Mouse (Mus musculus) right cerebral cortex, postnatal 36 days (tissue): ENCODE measurements around the gene Gm9736.
"Not testable (repeated sequence)": the region's sequence is repeated elsewhere in the genome, so short reads cannot be mapped to it uniquely, and the experiment has no call there.

ENCODE experiments used
- DNase-seq, 2 experiments: peaks; one replicate each; pipeline ENCODE4 v3.0.0; 2022; ENCODE audit warnings: low spot score in 2 of 2, mixed read lengths in 1 of 2

Gm9736 gene

DNA sequence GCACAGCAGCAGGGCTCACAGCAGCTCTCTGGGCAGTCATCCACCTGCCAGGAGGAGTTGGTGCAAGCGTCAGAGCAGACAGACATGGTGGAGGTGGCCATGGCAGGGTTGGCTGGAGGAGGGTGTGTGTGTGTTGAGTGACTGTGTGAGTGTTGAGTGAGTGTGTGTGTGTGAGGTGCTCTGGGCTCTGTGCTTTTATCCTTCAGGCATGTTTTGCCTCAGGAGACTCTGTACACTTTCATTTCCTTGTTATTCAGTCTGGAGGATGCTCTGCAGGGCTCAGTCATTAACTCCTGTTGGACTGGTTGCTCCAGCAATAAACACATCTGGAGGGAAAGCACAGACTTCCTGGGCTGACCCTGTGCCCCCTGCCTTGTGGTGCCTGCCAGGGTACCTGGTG lies at the start of gene Gm9736:
TSS of gene Gm9736 (minus strand) at position 101 of the 400 bp plus-strand sequence.
- not testable (repeated sequence) for DNase-seq

DNA sequence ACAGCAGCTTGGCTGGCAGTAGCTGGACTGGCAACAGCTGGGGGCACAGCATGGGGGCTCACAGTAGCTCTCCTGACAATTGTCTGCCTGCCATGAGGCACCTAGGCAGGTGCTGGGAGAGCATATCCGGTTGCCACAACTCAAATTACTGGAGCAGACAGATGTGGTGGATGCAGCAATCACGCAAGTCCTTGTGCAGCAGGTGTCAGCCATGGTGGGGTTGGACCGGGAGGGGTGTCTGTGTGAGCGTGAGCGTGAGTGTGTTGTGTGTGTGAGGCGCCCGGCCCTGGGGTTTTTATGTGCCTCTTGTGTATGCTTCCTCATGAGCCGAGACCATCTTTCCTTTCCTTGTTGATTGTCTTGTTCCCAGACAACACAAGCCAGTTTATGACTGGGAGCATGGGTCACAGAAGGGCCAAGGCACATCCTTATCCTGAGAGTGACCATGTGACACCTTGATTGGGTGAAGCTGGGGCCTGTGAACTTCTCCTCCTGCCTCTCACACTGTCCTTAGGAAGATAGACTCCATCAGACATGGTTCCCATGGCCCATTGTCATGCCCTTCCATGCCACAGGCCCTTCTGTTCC lies 47.9 kb upstream of the Gm9736 start, which contains the start of gene Gm19668:
TSS of gene Gm19668 (minus strand) at position 213 of the 588 bp plus-strand sequence.
- DNase-seq = no peak

DNA sequence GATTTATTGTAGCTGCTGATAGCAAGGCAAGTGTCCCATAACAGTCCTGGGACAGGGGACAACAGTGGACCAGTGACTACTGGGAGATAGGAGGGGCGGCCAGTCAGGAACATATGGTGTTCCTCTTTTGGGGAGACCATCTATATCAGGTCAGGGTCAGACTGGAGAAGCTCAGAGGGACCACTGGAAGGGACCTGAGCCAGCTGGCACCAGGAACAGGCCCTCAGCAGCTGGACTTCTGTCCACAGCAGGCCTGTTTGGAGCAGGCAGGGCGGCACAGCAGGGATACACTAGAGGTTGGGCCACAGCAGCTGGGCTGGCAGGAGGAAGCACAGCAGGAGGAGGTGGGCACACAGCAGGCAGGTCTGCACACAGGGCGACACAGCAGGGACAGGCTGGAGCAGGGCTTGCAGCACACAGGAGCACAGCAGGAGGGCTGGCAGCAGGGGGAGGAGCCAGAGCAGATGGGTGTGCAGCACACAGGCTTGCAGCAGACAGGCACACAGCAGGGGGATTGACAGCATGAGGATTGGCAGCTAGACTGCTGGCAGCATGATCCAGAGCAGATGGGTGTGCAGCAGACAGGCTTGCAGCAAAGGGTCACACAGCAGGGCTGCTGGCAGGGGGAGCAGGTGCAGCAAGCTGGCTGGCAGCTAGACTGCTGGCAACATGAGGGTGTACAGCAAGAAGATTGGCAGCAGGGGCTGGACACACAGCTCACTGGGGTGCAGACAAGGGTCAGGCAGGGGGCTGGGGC lies 47.2 kb upstream of the Gm9736 start:
- not testable (repeated sequence) for DNase-seq

DNA sequence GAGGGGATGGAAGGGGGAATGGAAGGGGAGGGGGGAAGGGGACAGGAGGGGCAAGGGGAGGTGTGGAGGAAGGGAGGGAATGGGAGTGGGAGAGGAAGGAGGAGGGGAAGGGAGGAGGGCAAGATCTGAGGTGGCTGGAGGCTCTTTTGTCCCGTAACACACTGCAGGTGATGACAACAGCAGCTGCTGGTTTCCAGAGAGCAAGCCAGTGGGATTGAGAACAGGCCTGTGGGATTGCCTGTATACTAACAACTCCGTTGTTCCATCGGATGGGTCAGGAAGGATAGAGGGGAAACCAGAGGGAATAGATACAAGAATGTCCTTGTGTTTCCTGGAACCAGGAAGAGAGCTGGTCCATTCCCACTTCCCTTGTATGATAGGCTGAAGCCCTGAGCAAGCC lies 46.5 kb upstream of the Gm9736 start:
- DNase-seq = no peak

DNA sequence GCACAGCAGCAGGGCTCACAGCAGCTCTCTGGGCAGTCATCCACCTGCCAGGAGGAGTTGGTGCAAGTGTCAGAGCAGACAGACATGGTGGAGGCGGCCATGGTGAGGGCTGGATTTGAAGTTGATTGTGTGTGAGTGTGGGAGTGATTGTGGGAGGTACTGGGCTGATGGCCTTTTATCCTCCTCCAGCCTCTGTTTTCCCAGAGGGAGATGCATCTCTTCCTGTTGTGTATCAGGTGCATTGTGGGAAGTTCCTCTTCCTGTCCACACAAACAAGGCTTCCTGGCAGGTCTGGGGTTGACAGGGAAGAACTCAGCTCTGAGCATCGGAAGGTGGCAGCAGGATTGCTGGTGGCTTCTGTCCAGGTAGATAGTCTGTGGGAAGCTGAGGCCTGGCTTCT lies 43.8 kb upstream of the Gm9736 start, which contains the start of gene Gm9639:
TSS of gene Gm9639 (minus strand) at position 101 of the 400 bp plus-strand sequence.
- DNase-seq = no peak

DNA sequence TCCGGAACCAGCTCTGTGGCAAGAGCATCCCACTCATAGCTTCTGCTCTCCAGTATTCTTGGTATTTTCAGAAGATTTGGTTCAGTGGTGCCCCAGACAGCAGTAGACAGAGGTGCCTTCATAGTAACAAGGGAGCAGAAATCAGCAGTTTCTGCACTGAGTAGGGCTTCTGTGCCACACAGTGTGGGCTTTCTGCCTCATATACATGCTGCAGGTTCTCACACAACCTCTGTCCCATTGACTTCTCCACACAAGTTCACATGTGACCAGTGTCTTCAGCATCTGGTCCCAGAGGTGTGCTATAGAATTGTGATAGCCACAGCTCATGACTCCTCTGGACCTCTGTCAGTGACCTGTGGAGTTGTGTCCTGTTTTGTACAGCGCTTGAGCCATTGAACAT lies 37.5 kb upstream of the Gm9736 start:
- no peak for DNase-seq

DNA sequence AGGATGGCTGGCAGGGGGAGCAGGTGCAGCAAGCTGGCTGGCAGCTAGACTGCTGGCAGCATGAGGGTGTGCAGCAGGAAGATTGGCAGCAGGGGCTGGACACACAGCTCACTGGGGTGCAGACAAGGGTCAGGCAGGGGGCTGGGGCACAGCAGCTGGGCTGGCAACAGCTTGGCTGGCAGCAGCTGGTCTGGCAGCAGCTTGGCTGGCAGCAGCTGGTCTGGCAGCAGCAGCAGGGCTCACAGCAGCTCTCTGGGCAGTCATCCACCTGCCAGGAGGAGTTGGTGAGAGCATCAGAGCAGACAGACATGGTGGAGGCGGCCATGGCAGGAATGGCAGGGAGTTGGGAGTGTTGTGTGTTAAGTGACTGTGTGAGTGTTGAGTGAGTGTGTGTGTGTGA lies 36.7 kb upstream of the Gm9736 start, which contains the start of gene Gm7137:
TSS of gene Gm7137 (minus strand) at position 325 of the 400 bp plus-strand sequence.
- DNase-seq = not testable (repeated sequence)

DNA sequence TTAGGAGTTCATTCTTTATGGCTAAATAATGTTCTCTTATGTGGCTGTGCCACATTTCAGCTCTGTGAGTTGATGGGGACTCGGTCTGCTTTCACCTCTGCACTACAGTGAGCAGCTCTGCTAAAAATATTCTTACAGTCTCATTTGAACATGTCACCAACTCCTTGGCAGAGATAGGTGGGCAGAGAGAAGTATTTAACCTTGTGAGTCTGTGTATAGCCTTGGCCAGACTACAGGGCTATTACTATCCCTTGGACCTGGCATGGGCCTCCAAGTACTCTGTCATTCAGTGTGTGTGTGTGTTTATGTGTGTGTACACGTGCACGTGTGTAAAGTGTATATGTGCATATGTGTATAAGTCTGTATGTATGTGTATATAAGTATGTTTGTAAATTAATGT lies 32.2 kb upstream of the Gm9736 start:
- DNase-seq = not testable (repeated sequence)

DNA sequence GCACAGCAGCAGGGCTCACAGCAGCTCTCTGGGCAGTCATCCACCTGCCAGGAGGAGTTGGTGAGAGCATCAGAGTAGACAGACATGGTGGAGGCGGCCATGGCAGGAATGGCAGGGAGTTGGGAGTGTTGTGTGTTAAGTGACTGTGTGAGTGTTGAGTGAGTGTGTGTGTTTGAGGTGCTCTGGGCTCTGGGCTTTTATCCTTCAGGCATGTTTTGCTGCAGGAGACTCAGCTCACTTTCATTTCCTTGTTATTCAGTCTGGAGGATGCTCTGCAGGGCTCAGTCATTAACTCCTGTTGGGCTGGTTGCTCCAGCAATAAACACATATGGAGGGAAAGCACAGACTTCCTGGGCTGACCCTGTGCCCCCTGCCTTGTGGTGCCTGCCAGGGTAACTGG lies 31.3 kb upstream of the Gm9736 start, which contains the start of gene Gm3250:
TSS of gene Gm3250 (minus strand) at position 101 of the 400 bp plus-strand sequence.
- not testable (repeated sequence) for DNase-seq

DNA sequence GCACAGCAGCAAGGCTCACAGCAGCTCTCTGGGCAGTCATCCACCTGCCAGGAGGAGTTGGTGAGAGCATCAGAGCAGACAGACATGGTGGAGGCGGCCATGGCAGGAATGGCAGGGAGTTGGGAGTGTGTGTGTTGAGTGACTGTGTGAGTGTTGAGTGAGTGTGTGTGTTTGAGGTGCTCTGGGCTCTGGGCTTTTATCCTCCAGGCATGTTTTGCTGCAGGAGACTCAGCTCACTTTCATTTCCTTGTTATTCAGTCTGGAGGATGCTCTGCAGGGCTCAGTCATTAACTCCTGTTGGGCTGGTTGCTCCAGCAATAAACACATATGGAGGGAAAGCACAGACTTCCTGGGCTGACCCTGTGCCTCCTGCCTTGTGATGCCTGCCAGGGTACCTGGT lies 25.7 kb upstream of the Gm9736 start, which contains the start of gene Gm7138:
TSS of gene Gm7138 (minus strand) at position 101 of the 400 bp plus-strand sequence.
- not testable (repeated sequence) for DNase-seq

DNA sequence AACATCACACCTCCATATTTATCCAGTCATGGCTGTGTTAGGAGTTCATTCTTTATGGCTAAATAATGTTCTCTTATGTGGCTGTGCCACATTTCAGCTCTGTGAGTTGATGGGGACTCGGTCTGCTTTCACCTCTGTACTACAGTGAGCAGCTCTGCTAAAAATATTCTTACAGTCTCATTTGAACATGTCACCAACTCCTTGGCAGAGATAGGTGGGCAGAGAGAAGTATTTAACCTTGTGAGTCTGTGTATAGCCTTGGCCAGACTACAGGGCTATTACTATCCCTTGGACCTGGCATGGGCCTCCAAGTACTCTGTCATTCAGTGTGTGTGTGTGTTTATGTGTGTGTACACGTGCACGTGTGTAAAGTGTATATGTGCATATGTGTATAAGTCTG lies 21.0 kb upstream of the Gm9736 start:
- not testable (repeated sequence) for DNase-seq

DNA sequence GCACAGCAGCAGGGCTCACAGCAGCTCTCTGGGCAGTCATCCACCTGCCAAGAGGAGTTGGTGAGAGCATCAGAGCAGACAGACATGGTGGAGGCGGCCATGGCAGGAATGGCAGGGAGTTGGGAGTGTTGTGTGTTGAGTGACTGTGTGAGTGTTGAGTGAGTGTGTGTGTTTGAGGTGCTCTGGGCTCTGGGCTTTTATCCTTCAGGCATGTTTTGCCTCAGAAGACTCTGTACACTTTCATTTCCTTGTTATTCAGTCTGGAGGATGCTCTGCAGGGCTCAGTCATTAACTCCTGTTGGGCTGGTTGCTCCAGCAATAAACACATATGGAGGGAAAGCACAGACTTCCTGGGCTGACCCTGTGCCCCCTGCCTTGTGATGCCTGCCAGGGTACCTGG lies 20.1 kb upstream of the Gm9736 start, which contains the start of gene Gm3238:
TSS of gene Gm3238 (minus strand) at position 101 of the 400 bp plus-strand sequence.
- not testable (repeated sequence) for DNase-seq

DNA sequence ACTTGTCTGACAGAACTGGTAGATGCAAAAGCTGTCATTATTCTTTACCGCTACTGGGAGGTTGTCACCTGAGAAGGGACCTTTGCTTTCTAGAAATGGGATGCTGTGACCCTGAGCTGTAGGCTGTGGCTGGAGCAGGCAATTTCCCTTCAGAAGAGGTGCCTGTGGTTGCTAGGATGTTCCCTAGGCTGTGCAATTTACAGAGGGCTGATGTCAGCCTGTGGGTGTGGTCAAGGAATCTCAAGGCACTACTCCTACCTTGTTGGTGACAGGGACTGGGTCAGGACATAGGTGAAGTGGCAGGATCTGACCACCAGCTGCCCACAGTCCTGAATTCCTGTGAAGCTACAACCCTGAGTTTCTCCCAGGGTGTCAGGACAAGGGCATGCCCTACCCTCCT lies 18.6 kb upstream of the Gm9736 start:
- DNase-seq = no peak

DNA sequence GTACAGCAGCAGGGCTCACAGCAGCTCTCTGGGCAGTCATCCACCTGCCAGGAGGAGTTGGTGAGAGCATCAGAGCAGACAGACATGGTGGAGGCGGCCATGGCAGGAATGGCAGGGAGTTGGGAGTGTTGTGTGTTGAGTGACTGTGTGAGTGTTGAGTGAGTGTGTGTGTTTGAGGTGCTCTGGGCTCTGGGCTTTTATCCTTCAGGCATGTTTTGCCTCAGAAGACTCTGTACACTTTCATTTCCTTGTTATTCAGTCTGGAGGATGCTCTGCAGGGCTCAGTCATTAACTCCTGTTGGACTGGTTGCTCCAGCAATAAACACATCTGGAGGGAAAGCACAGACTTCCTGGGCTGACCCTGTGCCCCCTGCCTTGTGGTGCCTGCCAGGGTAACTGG lies 8.4 kb upstream of the Gm9736 start, which contains the start of gene Gm3233:
TSS of gene Gm3233 (minus strand) at position 101 of the 400 bp plus-strand sequence.
- not testable (repeated sequence) for DNase-seq

DNA sequence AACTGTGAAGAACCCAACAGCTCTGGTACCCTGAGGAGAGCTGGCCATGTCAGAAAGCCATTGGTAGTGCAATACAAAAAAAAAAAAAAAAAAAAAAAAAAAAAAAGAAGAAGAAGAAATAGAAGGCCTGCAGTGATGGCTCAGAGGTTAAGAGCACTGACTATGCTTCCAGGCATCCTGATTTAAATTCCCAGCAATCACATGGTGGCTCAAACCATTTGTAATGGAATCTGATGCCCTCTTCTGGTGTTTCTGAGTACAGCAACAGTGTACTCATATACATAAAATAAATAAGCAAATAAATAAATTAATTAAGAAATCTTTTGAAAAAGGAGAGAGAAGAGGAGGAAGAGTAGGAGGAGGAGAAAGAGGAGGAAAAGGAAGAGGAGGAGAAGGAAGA lies 2.3 kb upstream of the Gm9736 start:
- no peak for DNase-seq

DNA sequence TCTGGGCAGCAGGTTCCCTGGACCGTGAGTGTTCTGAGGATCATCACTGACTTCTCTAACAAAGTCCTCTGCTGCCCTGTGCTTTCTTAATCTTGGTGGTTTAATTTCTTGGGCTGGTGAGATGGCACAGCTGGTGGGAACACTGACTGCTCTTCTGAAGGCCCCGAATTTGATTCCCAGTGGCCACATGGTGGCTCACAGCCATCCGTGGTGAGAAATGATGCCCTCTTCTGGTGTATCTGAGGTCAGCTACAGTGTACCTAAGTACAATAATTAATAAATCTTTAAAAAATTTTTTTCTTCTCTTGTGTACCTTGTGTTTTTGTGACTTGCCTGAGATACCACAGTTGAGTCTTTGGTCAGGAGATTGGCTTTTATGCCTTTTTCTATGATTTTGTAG lies 1.2 kb upstream of the Gm9736 start:
- not testable (repeated sequence) for DNase-seq

DNA sequence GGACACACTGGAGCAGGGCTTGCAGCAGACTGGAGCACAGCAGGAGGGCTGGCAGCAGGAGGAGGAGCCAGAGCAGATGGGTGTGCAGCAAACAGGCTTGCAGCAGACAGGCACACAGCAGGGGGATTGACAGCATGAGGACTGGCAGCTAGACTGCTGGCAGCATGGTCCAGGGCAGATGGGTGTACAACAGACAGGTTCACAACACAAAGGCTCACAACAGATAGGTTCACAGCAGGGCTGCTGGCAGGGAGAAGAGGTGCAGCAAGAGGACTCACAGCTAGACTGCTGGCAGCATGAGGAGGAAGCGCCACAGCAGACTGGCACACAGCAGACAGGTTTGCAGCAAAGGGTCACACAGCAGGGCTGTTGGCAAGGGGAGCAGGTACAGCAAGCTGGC lies 468 bp downstream of the Gm9736 start:
- DNase-seq = not testable (repeated sequence)

DNA sequence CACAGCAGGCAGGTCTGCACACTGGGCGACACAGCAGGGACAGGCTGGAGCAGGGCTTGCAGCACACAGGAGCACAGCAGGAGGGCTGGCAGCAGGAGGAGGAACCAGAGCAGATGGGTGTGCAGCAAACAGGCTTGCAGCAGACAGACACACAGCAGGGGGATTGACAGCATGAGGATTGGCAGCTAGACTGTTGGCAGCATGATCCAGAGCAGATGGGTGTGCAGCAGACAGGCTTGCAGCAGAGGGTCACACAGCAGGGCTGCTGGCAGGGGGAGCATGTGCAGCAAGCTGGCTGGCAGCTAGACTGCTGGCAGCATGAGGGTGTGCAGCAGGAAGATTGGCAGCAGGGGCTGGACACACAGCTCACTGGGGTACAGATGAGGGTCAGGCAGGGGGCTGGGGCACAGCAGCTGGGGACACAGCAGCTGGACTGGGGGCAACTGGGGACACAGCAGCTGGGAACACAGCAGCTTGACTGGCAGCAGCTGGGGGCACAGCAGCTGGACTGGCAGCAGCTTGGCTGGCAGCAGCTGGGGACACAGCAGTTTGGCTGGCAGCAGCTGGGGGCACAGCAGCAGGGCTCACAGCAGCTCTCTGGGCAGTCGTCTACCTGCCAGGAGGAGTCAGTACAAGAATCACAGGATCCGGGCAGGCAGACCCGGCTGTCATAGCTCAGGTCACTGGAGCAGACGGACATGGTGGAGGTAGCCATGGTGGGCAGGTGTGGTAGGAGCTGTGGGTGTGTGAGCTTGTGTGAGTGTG lies 9.0 kb downstream of the Gm9736 start, which contains the start of gene Gm18596:
TSS of gene Gm18596 (minus strand) at position 715 of the 765 bp plus-strand sequence.
- not testable (repeated sequence) for DNase-seq

DNA sequence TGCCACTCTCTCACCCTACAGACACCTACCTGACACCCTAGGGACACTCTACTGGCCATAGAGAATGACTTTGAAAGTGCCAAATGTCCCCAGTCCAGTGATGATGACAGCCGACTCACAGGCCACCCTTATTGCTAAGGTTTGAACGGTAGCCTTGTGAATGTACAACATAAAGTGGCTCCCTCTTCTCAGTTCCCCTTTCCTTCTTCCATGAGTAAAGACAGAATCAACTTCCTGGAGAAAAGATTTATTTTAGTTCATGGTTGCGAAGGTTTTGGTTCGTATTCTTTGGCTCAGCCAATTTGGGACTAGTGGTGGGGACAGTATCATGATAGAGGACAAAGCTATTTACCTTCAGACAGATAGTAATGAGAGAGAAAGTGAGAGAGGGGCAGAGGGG lies 12.2 kb downstream of the Gm9736 start:
- DNase-seq = no peak

DNA sequence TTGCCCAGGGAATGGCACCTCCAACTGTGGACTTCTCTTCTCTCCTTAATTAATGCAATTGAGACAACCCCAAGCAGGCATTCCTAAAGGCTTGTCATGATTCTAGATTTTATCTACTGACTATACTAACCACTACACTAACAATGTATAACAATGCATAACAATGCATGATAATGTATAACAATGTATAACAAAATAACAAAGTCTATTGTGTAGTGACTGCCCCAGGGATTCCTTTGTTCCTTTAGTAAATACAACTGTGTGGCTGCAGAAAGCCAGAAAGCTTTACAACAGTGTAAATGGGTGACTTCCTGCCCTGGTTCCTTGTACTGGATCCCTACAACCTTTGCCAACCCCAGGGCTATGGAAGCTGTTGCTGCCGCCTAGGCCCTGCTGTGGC lies 15.2 kb downstream of the Gm9736 start:
- DNase-seq = no peak

DNA sequence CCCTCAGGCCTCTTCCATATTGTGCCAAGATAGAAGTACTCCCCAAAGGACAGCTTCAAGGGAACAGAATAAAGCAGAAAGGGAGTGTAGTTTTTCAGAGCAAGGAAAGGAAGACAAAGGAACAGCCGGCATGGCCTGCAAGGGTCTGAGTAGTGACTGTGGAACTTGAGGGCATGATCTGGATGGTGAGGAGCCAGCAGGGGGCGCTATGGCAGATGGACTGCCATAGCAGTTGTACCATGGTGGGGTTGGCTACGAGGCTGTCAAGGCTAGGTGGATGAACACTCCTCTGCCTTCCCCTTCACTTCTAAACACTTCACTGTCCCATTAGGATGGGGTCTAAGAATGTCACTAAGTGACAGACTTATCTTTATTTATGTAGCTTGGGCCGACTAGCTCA lies 21.9 kb downstream of the Gm9736 start:
- DNase-seq = no peak

DNA sequence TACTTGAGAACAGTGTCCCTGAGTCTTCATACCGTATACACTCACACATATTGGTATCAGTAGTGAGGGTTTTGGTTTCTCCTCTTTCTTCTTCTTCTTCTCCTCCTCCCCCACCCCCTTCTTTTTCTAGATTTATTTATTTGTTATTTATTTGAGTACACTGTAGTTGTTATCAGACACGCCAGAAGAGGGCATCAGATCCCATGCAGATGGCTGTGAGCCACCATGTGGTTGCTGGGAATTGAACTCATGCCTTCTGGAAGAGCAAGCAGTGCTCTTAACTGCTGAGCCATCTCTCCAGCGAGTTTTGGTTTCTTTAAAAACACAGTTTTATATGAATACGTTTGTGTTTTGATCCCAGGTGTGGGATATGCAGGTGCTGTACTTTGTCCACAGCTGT lies 22.9 kb downstream of the Gm9736 start:
- DNase-seq = no peak
